Mouse (Mus musculus) neural tube, embryonic 15.5 days (tissue): ENCODE results near the gene Ky. TPM values are rescaled to one million over a fixed set of nuclear protein-coding genes. Genes with fewer than 3 reads are reported as not detected.

Experiments
- ATAC-seq: fragments of 200-750 bp; cut with Nextera tagmentation; 2 replicates; pipeline ENCODE4 v1.8.0; 2017; ENCODE audit warnings: mild to moderate bottlenecking, moderate TSS enrichment, moderate library complexity; ENCODE audit not compliant: low FRiP score
- H3K27ac ChIP-seq: fragments of 300-500 bp; sonication (generic); replicated peaks from 2 replicates; pipeline ENCODE4 v1.5.1; 2015; ENCODE audit warnings: mild to moderate bottlenecking, inconsistent platforms
- H3K27me3 ChIP-seq: fragments of 300-500 bp; sonication (generic); replicated peaks from 2 replicates; pipeline ENCODE4 v1.6.1; 2015; ENCODE audit warnings: inconsistent platforms
- H3K36me3 ChIP-seq: fragments of 300-500 bp; sonication (generic); 2 replicates; pipeline ENCODE4 v1.6.1; 2015; ENCODE audit warnings: inconsistent platforms
- H3K4me1 ChIP-seq: fragments of 300-500 bp; sonication (generic); 2 replicates; pipeline ENCODE4 v1.6.1; 2015; ENCODE audit warnings: inconsistent platforms
- H3K4me2 ChIP-seq: fragments of 300-500 bp; sonication (generic); 2 replicates; pipeline ENCODE4 v1.6.1; 2015; ENCODE audit warnings: inconsistent platforms, mild to moderate bottlenecking, moderate library complexity
- H3K4me3 ChIP-seq: fragments of 300-500 bp; sonication (generic); replicated peaks from 2 replicates; pipeline ENCODE4 v1.5.1; 2015; ENCODE audit warnings: mild to moderate bottlenecking, inconsistent platforms
- H3K9ac ChIP-seq: fragments of 300-500 bp; sonication (generic); replicated peaks from 2 replicates; pipeline ENCODE4 v1.6.1; 2015; ENCODE audit warnings: mild to moderate bottlenecking, inconsistent platforms
- H3K9me3 ChIP-seq: fragments of 300-500 bp; sonication (generic); replicated peaks from 2 replicates; pipeline ENCODE4 v1.6.1; 2016; ENCODE audit warnings: inconsistent platforms
- WGBS: fragments of 180-500 bp; shearing (Covaris S2); methylation state at CpG from one replicate; pipeline ENCODE4 v1.1.7; 2015; ENCODE audit warnings: mixed read lengths; 5-methylcytosine and 5-hydroxymethylcytosine counted together
- polyA plus RNA-seq: library from polyadenylated mRNA; unstranded; fragments of >200 nt; fragmentation: Nextera tagmentation; extraction: Ambion mirVana; gene quantifications from 2 replicates; pipeline ENCODE4 v1.2.1, GENCODE M21; 2015

Gene Ky
- polyA plus RNA-seq, result 0.70 and 1.5 TPM in 2 replicates

DNA sequence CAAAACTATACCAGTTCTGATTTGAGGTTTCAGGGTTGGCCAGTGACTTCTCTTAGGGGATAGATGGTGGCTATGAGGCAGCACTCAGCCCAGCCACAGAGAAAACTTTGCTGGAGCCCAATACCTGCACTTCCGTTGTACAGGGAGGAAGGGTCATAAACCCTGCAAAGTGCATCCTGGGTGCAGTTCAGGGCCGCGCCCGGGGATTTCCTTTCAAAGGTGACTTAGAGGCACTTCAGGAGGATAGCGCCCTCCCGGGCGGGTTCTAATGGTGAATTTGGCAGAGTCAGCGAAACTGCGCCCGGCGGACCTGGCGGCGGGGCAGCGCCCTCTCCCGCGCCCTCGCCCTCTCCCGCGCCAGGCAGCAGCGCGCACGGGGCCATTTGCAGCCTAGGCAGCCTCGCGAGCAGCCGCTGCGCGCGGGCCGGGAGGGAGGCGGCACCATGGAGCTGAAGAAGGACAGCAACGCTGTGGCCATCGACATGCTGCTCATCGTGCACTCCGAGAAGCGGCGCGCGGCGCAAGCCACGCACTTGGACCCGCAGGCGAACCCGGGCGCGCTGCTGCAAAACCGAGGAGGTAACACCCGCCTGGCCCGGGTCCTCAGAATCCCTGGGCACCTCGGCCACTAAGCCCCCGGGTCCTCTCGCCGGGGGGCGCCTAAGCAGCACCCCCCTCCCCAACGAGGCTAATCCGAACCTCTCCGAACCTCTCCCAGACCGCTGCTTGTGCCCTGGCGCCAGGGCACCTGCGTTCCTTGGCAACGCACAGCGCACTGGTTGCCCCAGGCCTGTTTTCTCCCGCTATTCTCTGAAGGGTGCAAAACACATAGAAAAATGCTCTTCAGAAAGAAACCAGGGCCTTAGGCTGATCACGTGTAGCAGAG is at the start of gene Ky:
Ky (plus strand) TSS at position 51 of the 886 bp plus-strand sequence.
- peaks cover 16% of the 10 kb centered on the region for H3K4me1 ChIP-seq
- 2% methylated on average over 61 of the region's 63 CpGs for WGBS
- peak within 1 kb of the TSS; percentile 85 for H3K4me2 ChIP-seq
- H3K36me3 ChIP-seq, result no peaks in the 10 kb centered on the region
- no peaks in the 10 kb centered on the region for H3K9me3 ChIP-seq
- H3K4me3 ChIP-seq, result peak within 1 kb of the TSS; percentile 43
- H3K27ac ChIP-seq, result 0 out of 2 replicates have a peak within 1 kb of the TSS, but pooled peaks have one; percentile 23
- H3K27me3 ChIP-seq, result peaks cover 29% of the 10 kb centered on the region
- peak; percentile 78 for ATAC-seq
- H3K9ac ChIP-seq, result peak within 1 kb of the TSS; percentile 53

DNA sequence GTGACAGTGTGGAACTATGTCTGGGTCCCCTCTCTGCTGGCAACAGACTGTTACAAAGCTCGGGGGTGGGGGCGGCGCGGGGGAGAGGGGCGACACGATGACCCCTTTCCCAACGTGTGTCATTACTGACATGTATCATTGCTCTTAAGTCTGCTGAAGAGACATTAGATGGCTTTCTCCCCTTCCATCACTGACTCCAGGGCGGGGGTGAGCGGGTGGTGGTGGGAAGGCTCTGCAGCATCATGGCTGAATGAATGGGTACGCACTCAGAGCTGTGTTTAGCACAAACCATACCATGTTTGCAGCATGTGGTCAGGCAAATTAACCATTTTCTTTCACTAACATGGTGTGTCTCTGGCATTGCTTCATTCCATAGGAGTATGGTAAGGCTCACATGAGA is 43.3 kb upstream of the Ky start:
- Histone ChIP-seq H3K9ac (no peak overlapping the region), H3K36me3 (no peaks in the 10 kb centered on the region), H3K27me3 (no peaks in the 10 kb centered on the region), H3K4me1 (no peaks in the 10 kb centered on the region), H3K4me2 (no peak overlapping the region), H3K27ac (no peak overlapping the region), H3K9me3 (no peaks in the 10 kb centered on the region), H3K4me3 (no peak overlapping the region)
- ATAC-seq, result no peak
- 96% methylated on average over 10 of the region's 10 CpGs for WGBS

DNA sequence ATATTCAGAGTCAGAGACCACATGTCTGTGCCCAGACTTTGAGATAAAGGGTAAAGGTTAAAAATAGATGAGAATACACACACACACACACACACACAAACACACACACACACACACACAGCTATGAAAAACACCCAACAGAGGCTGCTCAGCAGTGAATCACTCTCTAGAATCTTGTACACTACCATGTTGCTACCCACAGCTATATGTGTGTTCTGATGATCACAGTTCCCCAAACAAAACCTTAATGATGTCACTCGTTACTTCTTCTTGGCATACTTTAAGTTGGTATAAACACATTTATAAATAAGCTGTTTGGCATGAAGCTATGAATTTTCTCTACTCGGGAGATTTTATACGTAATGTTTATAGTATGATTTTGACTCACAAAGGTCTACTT is 40.5 kb upstream of the Ky start:
- WGBS, result 85% methylated on average over 3 of the region's 3 CpGs
- H3K9me3 ChIP-seq, result no peaks in the 10 kb centered on the region
- ATAC-seq, result no peak
- no peaks in the 10 kb centered on the region for H3K27me3 ChIP-seq
- H3K27ac ChIP-seq, result no peak overlapping the region
- H3K4me3 ChIP-seq, result no peak overlapping the region
- H3K36me3 ChIP-seq, result no peaks in the 10 kb centered on the region
- no peak overlapping the region for H3K4me2 ChIP-seq
- H3K4me1 ChIP-seq, result no peaks in the 10 kb centered on the region
- no peak overlapping the region for H3K9ac ChIP-seq

DNA sequence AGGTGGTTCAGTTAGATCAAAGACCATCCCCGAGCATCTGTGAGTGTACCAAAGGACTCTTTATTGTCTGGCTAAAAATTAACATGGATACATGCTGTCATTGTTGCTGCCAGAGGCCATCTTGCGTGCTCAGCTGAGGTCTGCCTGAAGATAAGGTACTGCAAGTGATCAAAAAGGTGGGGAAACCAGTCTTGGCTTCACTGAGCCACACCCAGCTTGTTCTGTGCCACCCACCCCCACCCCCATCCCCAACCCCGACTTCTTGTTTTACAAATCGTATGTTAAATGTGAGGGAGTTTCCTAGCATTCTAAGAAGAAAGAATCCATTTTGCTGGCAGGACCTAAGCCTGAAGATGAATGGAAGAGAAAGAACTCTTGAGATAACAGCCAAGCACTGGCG is 39.8 kb upstream of the Ky start:
- H3K36me3 ChIP-seq, result no peaks in the 10 kb centered on the region
- H3K4me1 ChIP-seq, result no peaks in the 10 kb centered on the region
- H3K27me3 ChIP-seq, result no peaks in the 10 kb centered on the region
- H3K27ac ChIP-seq, result no peak overlapping the region
- no peak overlapping the region for H3K4me2 ChIP-seq
- WGBS, result 77% methylated on average over 5 of the region's 5 CpGs
- no peak overlapping the region for H3K4me3 ChIP-seq
- H3K9ac ChIP-seq, result no peak overlapping the region
- ATAC-seq, result no peak
- no peaks in the 10 kb centered on the region for H3K9me3 ChIP-seq

DNA sequence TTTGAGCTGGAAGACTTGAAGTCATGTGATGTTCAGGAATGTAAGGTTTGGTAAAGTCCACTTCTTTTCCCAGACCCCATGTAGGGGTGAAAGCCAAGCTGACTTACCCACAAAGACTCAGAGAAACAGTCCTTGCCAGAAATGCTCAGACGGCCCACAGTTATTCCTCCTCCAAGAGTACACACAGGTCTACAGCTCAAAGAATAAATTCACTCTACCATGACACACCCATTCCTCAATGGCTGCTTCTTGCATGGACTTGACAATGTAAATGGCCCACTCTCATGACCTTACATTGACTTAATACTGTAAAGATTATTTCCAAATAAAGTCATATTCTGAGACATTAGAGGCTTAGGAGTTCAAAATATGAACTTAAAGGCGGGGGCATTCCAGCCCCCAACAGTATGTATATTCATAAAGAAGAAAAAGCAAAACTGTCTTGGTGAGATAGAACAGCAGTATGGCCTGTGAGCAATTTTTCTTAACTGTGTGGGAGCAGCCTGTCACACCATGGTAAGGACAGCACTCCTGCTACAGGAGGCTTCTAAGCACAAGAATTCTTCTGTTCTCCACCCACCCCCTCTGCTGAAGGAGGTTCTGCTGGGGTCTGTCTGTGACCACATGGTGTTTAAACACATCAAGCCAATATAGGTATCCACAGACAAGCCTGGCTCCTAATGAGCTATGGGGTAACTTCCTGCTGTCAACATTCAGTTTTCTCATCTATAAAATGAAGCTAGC is 35.3 kb upstream of the Ky start:
- Histone ChIP-seq H3K27ac (no peak overlapping the region), H3K4me2 (no peak overlapping the region), H3K36me3 (no peaks in the 10 kb centered on the region), H3K9ac (no peak overlapping the region), H3K4me3 (no peak overlapping the region), H3K27me3 (no peaks in the 10 kb centered on the region), H3K4me1 (no peaks in the 10 kb centered on the region), H3K9me3 (no peaks in the 10 kb centered on the region)
- no peak for ATAC-seq
- WGBS, result 89% methylated on average over 2 of the region's 2 CpGs

DNA sequence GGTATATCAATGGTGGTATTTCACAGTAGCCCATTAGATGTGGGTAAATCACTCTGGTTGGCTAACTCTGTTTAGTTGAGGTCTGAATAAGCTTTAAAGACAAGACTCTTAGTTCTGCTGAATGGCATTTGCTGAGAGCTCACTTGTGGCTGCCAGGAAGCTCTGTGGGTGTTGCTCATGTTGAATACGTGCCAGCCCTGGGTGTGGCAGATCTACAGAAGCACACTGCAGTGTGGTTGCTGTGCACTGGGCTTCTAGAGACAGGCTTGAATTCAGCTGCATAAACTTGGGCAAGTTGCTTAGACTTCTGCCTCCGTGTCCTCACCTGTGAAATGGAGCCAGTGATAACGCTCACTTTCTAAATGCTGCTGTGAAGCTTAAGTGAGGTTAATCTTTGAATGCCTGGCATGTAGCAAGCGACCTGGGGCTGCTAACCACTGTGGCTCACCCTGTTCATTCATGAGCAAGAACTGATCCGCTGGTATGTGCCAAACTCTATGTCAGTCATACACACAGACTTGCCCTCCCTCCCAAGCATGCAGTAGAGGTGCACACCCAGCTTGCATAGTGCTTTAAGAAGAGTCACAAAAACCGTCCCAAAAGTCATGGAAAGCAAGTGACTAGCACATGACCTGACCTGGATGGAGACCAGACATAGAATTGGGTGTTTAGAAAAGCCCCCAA is 27.6 kb upstream of the Ky start:
- H3K36me3 ChIP-seq, result no peaks in the 10 kb centered on the region
- no peaks in the 10 kb centered on the region for H3K27me3 ChIP-seq
- 87% methylated on average over 6 of the region's 6 CpGs for WGBS
- 0 out of 2 replicates have a peak, but pooled peaks cover 2% of the 10 kb centered on the region for H3K9me3 ChIP-seq
- H3K4me2 ChIP-seq, result no peak overlapping the region
- H3K9ac ChIP-seq, result no peak overlapping the region
- no peak overlapping the region for H3K4me3 ChIP-seq
- H3K27ac ChIP-seq, result no peak overlapping the region
- no peak for ATAC-seq
- H3K4me1 ChIP-seq, result no peaks in the 10 kb centered on the region

DNA sequence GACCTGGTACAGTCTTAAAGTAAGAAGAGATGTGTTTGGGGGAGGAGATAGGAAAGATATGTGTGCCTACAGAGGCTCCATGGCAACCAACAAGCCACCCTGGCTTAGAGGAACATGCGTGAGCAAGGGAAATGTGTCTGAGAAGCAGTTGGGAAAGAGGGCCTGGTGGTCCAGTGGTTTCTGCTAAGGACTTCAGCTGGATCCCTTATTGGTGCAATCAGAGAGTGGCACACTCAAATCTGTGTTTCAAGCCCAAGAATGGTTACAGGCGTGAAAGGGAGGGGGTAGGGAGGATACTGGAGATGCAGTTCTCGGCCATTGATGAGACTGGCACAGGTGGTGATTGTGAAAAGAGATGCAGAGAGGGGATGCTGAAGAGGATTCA is 27.1 kb upstream of the Ky start:
- H3K27ac ChIP-seq, result no peak overlapping the region
- no peak for ATAC-seq
- H3K9me3 ChIP-seq, result 0 out of 2 replicates have a peak, but pooled peaks cover 2% of the 10 kb centered on the region
- H3K9ac ChIP-seq, result no peak overlapping the region
- WGBS, result 90% methylated on average over 3 of the region's 3 CpGs
- no peaks in the 10 kb centered on the region for H3K27me3 ChIP-seq
- H3K4me3 ChIP-seq, result no peak overlapping the region
- no peaks in the 10 kb centered on the region for H3K36me3 ChIP-seq
- H3K4me1 ChIP-seq, result no peaks in the 10 kb centered on the region
- H3K4me2 ChIP-seq, result no peak overlapping the region

DNA sequence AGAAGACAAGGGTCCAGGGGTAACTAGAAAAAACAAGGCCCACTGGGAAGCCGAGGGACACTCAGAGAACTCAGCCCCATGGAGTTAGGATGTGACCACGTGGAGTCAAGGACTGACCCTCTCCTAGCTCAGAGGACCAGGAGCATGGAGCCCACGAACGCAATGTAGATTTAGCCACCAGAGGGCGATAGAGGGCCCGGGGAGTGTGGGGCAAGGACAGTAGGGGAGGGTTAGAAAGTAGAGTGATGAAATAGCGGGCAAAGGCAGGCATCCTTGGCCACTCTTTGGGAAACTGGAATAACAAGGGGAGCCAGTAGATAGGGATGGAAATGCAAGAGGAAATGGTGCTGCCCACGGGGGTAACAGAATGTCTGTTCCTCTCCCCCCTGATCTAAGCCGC is 26.5 kb upstream of the Ky start:
- Histone ChIP-seq H3K4me2 (no peak overlapping the region), H3K4me1 (no peaks in the 10 kb centered on the region), H3K27me3 (no peaks in the 10 kb centered on the region), H3K27ac (no peak overlapping the region), H3K4me3 (no peak overlapping the region), H3K9me3 (0 out of 2 replicates have a peak, but pooled peaks cover 2% of the 10 kb centered on the region), H3K36me3 (no peaks in the 10 kb centered on the region), H3K9ac (no peak overlapping the region)
- ATAC-seq, result no peak
- WGBS, result 55% methylated on average over 9 of the region's 9 CpGs

DNA sequence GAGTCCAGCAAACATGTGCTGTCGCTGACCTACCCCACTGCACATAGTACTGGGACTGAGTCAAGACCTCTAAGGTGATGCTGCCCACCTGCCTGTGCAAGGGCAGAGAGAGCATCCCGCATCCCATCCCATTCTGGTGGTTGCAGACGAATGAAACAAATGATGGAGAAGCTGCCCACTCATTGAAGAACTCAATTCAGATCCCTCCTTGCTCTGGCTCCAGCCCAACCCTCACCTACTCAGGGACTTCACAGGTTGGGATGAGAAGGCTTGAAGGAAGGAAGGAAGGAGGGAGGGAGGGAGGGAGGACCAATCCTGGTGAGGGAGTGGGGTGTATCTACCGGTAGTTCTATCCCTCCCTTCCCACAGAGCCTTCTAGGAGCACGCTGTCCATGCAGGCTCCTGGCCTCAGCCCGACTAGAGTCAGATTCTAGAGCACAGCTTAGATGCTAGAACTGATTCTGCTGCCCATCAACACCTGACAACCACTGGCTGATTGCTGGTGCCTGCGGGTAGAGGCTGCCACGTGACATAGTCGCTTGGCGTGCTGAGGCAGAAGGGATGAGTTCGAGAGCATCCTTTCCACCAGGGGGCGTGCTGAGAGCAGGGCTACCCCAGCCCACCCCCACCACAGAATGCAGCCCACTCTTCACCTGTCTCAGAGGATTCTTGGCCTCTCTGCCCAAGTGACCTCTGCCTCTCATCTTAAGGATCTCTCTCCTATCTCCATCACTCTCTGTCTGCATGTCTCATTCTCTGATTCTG is 13.3 kb upstream of the Ky start:
- H3K27ac ChIP-seq, result no peak overlapping the region
- H3K36me3 ChIP-seq, result no peaks in the 10 kb centered on the region
- WGBS, result 46% methylated on average over 12 of the region's 12 CpGs
- ATAC-seq, result no peak
- H3K4me3 ChIP-seq, result no peak overlapping the region
- no peak overlapping the region for H3K9ac ChIP-seq
- no peaks in the 10 kb centered on the region for H3K4me1 ChIP-seq
- no peaks in the 10 kb centered on the region for H3K27me3 ChIP-seq
- H3K4me2 ChIP-seq, result no peak overlapping the region
- no peaks in the 10 kb centered on the region for H3K9me3 ChIP-seq

DNA sequence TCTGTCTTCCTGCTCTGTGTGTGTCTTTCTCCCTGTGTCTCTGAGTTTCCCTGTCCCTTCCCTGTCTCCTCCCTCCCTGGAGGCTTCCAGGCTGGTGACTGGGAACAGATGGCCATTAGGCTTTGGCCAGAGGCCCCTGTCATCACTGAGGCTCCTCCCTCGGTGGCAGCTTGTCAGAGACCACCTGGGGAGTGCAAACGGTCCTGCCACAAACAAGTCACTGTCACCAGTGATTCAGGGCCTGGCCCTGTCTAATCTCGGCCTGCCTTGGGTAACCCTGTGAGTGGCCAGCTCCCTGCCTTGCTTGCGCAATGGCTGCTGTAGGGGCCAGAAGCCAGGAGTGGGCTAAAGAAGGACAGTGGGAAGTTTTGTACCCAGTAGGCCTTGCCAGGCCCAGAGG is 12.5 kb upstream of the Ky start:
- Histone ChIP-seq H3K4me2 (no peak overlapping the region), H3K27ac (no peak overlapping the region), H3K36me3 (no peaks in the 10 kb centered on the region), H3K9me3 (no peaks in the 10 kb centered on the region), H3K9ac (no peak overlapping the region), H3K27me3 (no peaks in the 10 kb centered on the region), H3K4me3 (no peak overlapping the region), H3K4me1 (no peaks in the 10 kb centered on the region)
- WGBS, result 26% methylated on average over 4 of the region's 4 CpGs
- no peak for ATAC-seq

DNA sequence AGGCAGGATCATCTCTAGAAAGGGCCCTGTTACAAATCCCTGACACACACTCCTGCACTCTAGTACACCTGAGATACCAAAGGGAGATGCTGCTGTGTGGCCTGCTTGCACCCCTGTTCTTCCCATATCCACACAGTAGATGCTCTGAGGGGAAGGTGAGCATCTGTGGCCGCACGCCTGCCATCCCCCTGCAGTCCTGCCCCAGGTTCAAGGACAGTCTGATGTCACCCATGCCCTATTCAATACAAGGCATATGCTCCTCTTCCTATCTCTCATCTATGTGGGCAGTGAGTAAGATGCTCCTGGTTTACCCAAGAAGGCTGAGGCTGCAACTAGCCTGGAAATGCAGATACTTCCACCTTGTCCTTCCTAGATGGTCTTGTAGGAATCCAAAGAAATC is 11.6 kb upstream of the Ky start:
- 92% methylated on average over 2 of the region's 2 CpGs for WGBS

More for the DNA sequence above, 11.6 kb upstream of the Ky start:
- Histone ChIP-seq H3K4me3 (no peak overlapping the region), H3K27me3 (no peaks in the 10 kb centered on the region), H3K9me3 (no peaks in the 10 kb centered on the region), H3K4me1 (no peaks in the 10 kb centered on the region), H3K4me2 (no peak overlapping the region), H3K9ac (no peak overlapping the region), H3K27ac (no peak overlapping the region), H3K36me3 (no peaks in the 10 kb centered on the region)
- no peak for ATAC-seq
